Mouse (Mus musculus): Measurements from ENCODE around the gene Notch2.
"Not testable (repeated sequence)": the region's sequence is repeated elsewhere in the genome, so short reads cannot be mapped to it uniquely, and the experiment has no call there.

Notch2 gene

DNA sequence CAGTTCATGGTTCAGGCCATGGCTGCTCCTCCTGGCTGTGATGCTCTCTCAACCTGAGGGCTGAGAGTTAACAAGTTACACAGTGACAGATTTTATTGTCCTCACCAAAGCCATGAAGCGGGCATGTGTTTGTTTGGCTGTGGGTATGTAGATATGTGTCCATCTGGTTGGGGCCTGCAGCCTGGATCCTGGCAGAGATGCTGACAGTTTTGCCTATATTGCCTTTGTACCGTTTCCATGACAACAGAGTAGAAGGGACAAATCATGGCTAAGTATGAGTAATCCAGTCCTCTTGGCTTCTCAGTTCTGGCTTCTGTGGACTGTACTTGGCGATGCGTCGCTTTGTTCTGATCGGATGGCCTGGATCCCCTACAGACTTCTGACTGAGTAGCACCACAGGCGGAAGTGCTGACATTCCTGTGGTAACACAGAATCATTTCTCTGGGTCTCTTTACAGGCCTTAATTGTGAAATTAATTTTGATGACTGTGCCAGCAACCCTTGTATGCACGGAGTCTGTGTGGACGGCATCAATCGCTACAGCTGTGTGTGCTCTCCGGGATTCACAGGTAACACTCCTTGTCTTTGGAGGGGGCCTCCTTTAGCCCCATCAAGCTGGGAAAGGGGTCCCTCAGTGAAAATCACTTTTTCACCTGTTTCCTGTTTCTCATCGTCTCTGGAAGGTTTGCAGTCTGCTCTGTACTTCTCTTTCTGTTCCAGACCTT lies 93.4 kb downstream of the Notch2 start:
- peak; percentile 22 for DNase-seq

DNA sequence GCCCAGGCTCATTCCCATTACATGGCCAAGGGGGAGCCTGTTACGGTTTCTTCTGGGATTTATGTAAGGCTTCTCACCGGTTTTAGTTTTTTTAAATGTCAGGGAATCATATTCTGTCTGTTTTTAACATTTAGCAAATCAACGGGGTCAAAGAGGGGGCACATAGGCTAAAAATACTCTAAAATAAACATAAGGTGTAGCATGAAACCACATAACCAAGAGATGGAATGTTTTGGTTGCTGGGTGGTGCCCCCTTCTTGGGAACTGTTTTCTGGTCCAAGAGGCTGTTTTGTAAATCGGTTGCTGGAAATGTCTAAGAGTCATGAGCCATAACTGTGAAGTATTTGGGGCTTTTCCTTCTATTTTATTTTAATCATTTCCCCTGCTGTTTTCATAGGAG lies 95.1 kb downstream of the Notch2 start:
- DNase-seq, result no peak

GRCm38 (mm10) chr3:98108866-98109265 lies 95.5 kb downstream of the Notch2 start:
- DNase-seq, result no peak

GRCm38 (mm10) chr3:98110610-98111009 lies 97.3 kb downstream of the Notch2 start:
- no peak for DNase-seq

GRCm38 (mm10) chr3:98118252-98118651 lies 104.9 kb downstream of the Notch2 start:
- DNase-seq, result no peak

DNA sequence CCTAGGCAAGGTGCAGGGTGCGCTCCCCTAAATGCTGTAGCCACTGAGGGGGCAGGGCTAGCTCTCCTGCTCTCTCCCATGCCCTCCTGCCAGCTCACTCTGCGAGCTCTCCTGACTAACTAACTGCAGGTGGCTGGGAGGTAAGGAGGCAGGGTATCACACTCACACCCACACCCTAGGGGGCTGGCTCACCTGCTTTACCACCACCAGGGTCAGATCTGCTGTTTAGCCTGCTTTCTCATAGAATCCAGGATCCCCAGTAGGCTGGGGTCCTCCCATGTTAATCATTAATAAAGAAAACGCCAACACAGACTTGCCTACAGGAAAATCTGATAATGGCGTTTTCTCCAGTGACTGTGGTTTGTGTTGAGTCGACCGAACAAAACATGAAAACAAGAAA lies 106.0 kb downstream of the Notch2 start:
- DNase-seq, result no peak

DNA sequence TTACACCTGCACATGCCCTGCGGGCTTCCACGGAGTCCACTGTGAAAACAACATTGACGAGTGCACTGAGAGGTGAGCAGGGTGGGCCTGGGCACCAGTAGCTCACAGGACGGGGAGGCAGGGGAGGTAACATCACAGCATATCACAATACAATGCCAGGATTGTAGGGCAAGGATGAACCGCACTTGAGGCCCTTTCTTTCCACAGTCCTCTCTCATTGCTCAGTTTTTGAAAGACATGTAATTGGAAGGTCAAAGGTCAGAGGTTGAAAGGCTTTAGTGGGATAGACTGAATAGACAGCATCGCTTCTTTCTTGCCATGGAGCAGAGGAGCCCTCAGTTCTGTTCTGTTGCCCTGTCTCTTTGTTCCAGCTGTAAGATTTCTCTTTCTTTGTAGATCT lies 107.6 kb downstream of the Notch2 start:
- no peak for DNase-seq

GRCm38 (mm10) chr3:98127775-98128174 lies 114.4 kb downstream of the Notch2 start:
- DNase-seq, result no peak

GRCm38 (mm10) chr3:98128716-98129115 lies 115.4 kb downstream of the Notch2 start:
- DNase-seq, result no peak

- DNase-seq, result not testable (repeated sequence)
Measured at GRCm38 (mm10) chr3:98132140-98132539, 118.8 kb downstream of the Notch2 start.

DNA sequence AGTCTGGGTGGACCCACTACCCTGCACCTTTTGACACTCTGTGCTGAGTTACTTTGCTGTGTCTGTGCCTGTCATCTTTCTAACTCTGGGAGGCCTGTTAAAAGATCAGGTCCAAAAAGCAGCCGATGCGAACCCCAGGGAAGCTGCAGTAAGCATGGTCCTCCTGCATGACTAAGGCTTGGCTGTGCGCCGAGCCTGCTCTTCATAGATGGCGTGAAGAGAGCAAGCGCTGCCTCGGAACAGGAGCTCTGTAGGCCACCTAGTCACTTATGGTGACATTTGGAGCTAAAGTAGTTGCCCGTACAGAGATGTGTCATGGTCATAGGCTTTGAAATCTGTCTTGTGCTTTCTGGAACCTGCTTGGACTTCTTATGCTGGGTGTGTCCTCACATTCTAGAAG lies 119.3 kb downstream of the Notch2 start:
- no peak for DNase-seq

- DNase-seq, result no peak
Measured at GRCm38 (mm10) chr3:98141456-98141855, 128.1 kb downstream of the Notch2 start.

DNA sequence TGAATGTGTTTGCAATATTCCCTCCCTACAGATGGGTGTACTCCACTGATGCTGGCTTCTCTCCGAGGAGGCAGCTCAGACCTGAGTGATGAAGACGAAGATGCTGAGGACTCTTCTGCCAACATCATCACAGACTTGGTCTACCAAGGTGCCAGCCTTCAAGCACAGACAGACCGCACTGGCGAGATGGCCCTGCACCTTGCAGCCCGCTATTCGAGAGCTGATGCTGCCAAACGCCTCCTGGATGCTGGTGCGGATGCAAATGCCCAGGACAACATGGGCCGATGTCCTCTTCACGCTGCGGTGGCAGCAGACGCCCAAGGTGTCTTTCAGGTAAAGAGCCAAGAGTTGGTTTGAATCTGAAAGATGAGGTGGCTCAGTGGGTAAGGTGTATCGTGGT lies 129.5 kb downstream of the Notch2 start:
- DNase-seq, result no peak

DNA sequence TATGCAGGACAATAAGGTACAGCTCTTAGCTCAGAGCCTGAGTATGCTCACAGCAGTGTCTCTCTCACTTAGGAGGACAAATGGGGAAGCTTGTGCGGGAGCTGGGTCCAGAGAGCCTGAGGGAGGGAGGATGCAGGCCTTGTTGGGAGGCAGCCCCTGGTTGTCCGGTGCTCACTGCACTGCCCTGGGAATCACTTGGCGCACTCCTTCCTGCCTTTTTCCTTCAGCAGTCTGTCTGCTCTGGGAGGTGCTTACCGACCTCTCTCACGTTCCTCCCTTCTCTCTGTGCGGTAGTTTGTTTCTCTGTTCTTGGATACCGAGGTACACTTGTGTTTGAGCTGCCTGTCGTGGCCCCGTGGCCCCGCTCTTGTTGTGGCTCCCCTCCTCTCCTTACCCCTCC lies 131.9 kb downstream of the Notch2 start:
- no peak for DNase-seq

DNA sequence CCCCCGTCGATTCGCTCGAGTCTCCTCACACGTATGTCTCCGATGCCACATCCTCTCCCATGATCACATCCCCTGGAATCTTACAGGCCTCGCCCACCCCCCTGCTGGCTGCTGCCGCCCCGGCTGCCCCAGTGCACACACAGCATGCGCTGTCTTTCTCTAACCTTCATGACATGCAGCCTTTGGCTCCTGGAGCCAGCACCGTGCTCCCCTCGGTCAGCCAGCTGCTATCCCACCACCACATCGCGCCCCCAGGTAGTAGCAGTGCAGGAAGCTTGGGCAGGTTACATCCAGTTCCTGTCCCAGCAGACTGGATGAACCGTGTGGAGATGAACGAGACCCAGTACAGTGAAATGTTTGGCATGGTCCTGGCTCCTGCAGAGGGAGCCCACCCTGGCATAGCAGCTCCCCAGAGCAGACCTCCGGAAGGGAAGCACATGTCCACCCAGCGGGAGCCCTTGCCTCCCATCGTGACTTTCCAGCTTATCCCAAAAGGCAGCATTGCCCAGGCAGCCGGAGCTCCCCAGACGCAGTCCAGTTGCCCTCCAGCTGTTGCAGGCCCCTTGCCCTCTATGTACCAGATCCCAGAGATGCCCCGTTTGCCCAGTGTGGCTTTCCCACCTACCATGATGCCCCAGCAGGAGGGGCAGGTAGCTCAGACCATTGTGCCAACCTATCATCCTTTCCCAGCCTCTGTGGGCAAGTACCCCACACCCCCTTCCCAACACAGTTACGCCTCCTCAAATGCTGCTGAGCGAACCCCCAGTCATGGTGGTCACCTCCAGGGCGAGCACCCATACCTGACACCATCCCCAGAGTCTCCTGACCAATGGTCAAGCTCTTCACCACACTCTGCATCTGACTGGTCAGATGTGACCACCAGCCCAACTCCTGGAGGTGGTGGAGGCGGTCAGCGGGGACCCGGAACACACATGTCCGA lies 133.4 kb downstream of the Notch2 start:
- DNase-seq, result no peak

DNA sequence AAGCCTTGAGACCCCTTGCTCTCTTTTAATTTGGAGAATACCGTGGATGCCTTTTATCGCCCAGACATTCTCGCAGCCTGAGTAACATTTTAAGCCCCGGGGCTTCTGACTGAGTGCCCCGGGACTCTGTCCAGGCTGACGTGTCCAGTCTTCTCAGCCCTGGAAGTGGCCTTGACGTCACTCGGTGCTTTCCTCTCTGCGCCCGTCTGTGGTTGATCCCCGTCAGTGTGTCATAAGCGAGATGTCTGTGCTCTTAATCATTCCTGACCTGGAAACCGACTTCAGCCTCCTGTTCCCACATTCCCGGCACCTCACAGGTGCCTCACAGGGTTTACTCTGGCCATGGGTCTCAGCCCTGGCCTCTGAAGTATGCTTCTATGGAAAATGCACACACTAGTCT lies 134.4 kb downstream of the Notch2 start:
- DNase-seq, result no peak

GRCm38 (mm10) chr3:98149881-98150280 lies 136.6 kb downstream of the Notch2 start:
- no peak for DNase-seq

- DNase-seq, result no peak
Measured at GRCm38 (mm10) chr3:98151016-98151415, 137.7 kb downstream of the Notch2 start.

DNA sequence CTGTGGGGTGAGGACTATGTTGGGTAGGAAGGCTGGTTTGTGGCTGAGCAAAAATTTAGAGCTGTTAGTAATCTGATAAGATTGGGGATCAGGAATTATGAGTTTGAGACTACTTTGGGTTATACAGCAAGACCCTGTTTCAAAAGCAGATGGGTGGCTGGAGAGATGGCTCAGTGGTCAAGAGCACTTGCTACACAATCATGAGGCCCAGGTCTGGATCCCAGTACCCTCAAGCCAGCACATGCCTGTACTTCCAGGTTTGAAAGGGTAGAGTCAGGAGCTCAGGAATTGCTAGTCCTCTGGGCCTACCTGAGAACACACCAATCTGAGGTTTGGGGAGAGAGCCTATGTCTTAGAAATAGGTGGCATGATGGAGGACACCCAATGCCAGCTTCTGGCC lies 140.1 kb downstream of the Notch2 start:
- DNase-seq, result no peak

DNA sequence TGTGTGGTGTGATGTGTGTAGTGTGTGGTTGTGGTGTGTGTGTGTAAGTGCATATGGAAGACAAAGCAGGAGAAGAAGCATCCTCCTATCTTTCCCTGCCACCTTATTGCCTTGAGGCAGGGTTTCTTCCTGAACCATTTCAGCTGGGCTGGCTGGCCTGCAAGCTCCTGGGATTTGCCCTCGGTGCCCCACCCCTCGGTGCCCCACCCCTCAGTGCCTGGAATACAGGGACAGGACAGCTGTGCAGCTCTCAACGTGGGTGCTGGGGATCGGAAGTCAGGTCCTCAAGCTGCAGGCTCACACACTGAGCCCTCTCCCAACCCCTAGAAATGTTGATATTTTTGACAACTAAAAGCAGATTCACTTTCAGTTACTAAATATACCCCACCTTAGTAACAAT lies 142.8 kb downstream of the Notch2 start:
- DNase-seq, result no peak

DNA sequence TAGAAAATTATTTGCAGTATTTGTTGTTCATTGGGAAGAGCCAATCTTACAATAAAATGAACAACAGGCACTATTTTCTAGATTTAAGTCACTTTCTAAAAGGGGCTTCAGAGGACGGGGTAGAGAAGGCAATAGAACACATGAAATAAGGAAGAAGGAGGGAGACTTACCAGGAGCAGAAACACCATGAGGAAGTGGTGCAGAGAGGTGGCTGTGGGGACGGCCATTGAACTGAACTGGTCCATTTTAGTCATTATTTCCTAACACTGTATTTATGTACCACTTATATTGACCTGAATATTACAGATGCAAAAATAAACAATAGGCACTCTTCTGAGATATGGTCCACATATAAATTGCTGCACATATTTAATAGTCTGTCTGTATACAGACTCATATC lies 143.7 kb downstream of the Notch2 start:
- DNase-seq, result no peak

- DNase-seq, result no peak
Measured at GRCm38 (mm10) chr3:98157585-98157984, 144.3 kb downstream of the Notch2 start.

DNA sequence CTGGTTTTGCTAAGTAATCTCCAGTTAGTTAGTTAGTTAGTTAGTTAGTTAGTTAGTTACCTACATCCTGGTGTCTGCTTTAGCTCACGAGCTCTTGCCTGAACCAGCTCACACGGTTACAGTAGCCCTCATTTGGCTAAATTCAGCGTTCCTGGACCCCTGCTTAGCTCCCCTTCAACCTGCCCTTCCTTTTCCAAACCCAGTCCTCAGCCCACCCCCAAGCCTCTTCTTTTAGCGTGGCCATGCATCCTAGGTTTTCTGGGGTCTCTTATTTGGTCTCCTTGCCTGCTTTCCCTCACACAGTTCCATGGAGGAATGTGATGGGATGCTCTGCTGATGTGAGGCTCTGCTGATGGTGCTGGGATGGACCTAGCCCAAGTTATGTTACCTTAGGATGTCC lies 145.3 kb downstream of the Notch2 start:
- no peak for DNase-seq

- no peak for DNase-seq
Measured at GRCm38 (mm10) chr3:98159289-98159688, 146.0 kb downstream of the Notch2 start.
